ENCODE assay signal across 7 mouse cellular contexts in genomic region chr11:52345939-52346634, GRCm38 (mm10). TPM values are rescaled to one million over a fixed set of nuclear protein-coding genes. Genes with fewer than 3 reads are reported as not detected.
A peak's percentile ranks its signal among the peaks of the same experiment; 100 is the strongest.
DNase-seq lines count a peak whose midpoint lies in the region; ATAC-seq lines count a peak whose summit lies in the region.

No protein-coding gene starts in this region.

- peak overlapping the region; percentile 73 for H3K27ac ChIP-seq in limb, embryonic 10.5 days
- H3K27ac ChIP-seq in midbrain, embryonic 13.5 days = no peak overlapping the region

- 19% methylated on average over 12 of the region's 12 CpGs for WGBS in limb, embryonic 10.5 days
- 21% methylated on average over 11 of the region's 12 CpGs for WGBS in midbrain, embryonic 13.5 days

- H3K9me3 ChIP-seq in limb, embryonic 10.5 days (replicated peaks) = no peaks in the 10 kb centered on the region
- H3K9me3 ChIP-seq in midbrain, embryonic 13.5 days = no peaks in the 10 kb centered on the region

- H3K4me2 ChIP-seq in midbrain, embryonic 13.5 days (replicated peaks) = peak overlapping the region; percentile 42

- DNase-seq in adrenal gland, postnatal 10 days = peak; percentile 91
- peak; percentile 90 for DNase-seq in embryo, embryonic 9.5 days (ENCODE audit: extremely low spot score)
- DNase-seq in kidney, adult 11 months = peak; percentile 84
- DNase-seq in limb, embryonic 10.5 days (ENCODE audit: low spot score) = peak; percentile 89
- peak; percentile 78 for DNase-seq in spleen, adult 12 weeks (ENCODE audit: low spot score)

- ATAC-seq in granulocyte monocyte progenitor cell, adult 5-6 weeks (replicated peaks; ENCODE audit: poor library complexity, severe bottlenecking) = peak; percentile 77
- no peak for ATAC-seq in midbrain, embryonic 13.5 days

- H3K9ac ChIP-seq in midbrain, embryonic 13.5 days (replicated peaks) = no peak overlapping the region; the same call in 1 of the 2 replicates

- H3K36me3 ChIP-seq in limb, embryonic 10.5 days = no peaks in the 10 kb centered on the region
- H3K36me3 ChIP-seq in midbrain, embryonic 13.5 days = no peaks in the 10 kb centered on the region

- H3K4me1 ChIP-seq in limb, embryonic 10.5 days = peaks cover 31% of the 10 kb centered on the region
- peaks cover 5% of the 10 kb centered on the region; the same call in 1 of the 2 replicates for H3K4me1 ChIP-seq in midbrain, embryonic 13.5 days (replicated peaks)

- peak overlapping the region; percentile 45 for H3K4me3 ChIP-seq in limb, embryonic 10.5 days
- H3K4me3 ChIP-seq in midbrain, embryonic 13.5 days (replicated peaks) = peak overlapping the region; percentile 20

- H3K27me3 ChIP-seq in limb, embryonic 10.5 days (ENCODE audit: low read depth, poor library complexity, severe bottlenecking) = no peaks in the 10 kb centered on the region
- H3K27me3 ChIP-seq in midbrain, embryonic 13.5 days = no peaks in the 10 kb centered on the region

RNA-seq across cellular contexts. Expression of gene Vdac1, which starts 14.6 kb away (rescaled TPM):
- total RNA-seq in adrenal gland, postnatal 10 days (2021) = 100 to 1,000 TPM; 330 to 403 TPM
- 126 and 132 TPM in 2 replicates for total RNA-seq in granulocyte monocyte progenitor cell, adult 5-6 weeks (2014; fragmentation: Nextera tagmentation)
- 205 and 244 TPM in 2 replicates for total RNA-seq in granulocyte monocyte progenitor cell, adult 5-6 weeks (2017)
- 203 and 211 TPM in 2 replicates for polyA plus RNA-seq in limb, embryonic 10.5 days (2016; fragmentation: Nextera tagmentation; extraction: Ambion mirVana)
- polyA plus RNA-seq in midbrain, embryonic 13.5 days (2015; fragmentation: Nextera tagmentation; extraction: Ambion mirVana) = 268 and 278 TPM in 2 replicates

RNA-seq across cellular contexts. Expression of gene 9530068E07Rik, which starts 50.1 kb away (rescaled TPM):
- 100 to 1,000 TPM; 137 to 139 TPM for total RNA-seq in adrenal gland, postnatal 10 days (2021)
- total RNA-seq in granulocyte monocyte progenitor cell, adult 5-6 weeks (2014; fragmentation: Nextera tagmentation) = 90.0 and 106 TPM in 2 replicates
- 82.7 and 86.4 TPM in 2 replicates for total RNA-seq in granulocyte monocyte progenitor cell, adult 5-6 weeks (2017)
- polyA plus RNA-seq in limb, embryonic 10.5 days (2016; fragmentation: Nextera tagmentation; extraction: Ambion mirVana) = 157 and 163 TPM in 2 replicates
- polyA plus RNA-seq in midbrain, embryonic 13.5 days (2015; fragmentation: Nextera tagmentation; extraction: Ambion mirVana) = 127 and 131 TPM in 2 replicates
